Mouse (Mus musculus) testis, adult 2 months (tissue): ENCODE data around the gene Wrnip1. TPM values are rescaled to one million over a fixed set of nuclear protein-coding genes. Genes with fewer than 3 reads are reported as not detected.
"Not testable (repeated sequence)": the region's sequence is repeated elsewhere in the genome, so short reads cannot be mapped to it uniquely, and the experiment has no call there.

Experiments used
- H3K27ac ChIP-seq: fragments of 200-500 bp; 2 replicates; pipeline ENCODE4 v1.5.1; 2012; ENCODE audit warnings: low read depth, low read length; ENCODE audit not compliant: control insufficient read depth, insufficient read depth
- H3K27me3 ChIP-seq: fragments of 200-500 bp; 2 replicates; pipeline ENCODE4 v1.6.1; 2012; ENCODE audit warnings: mild to moderate bottlenecking, low read length, moderate library complexity; ENCODE audit not compliant: control insufficient read depth, insufficient read depth
- H3K36me3 ChIP-seq: fragments of 200-500 bp; 2 replicates; pipeline ENCODE4 v1.6.1; 2012; ENCODE audit warnings: mild to moderate bottlenecking, low read length; ENCODE audit not compliant: control insufficient read depth, insufficient read depth
- H3K4me1 ChIP-seq: fragments of 200-500 bp; 2 replicates; pipeline ENCODE4 v1.6.1; 2012; ENCODE audit warnings: low read length; ENCODE audit not compliant: control insufficient read depth, insufficient read depth
- H3K4me3 ChIP-seq: fragments of 200-500 bp; 2 replicates; pipeline ENCODE4 v1.5.1; 2012; ENCODE audit warnings: low read depth, mild to moderate bottlenecking, low read length, moderate library complexity, mixed read lengths; ENCODE audit not compliant: control insufficient read depth
- CTCF ChIP-seq: fragments of 200-500 bp; IDR thresholded peaks from 2 replicates; pipeline ENCODE4 v1.5.1; 2012; ENCODE audit warnings: low read depth, mild to moderate bottlenecking, inconsistent platforms, low read length, moderate library complexity; ENCODE audit not compliant: control insufficient read depth, insufficient read depth, insufficient replicate concordance
- POLR2A ChIP-seq: fragments of 200-500 bp; IDR thresholded peaks from 2 replicates; pipeline ENCODE4 v1.6.1; 2012; ENCODE audit warnings: low read depth, mild to moderate bottlenecking, inconsistent platforms, low read length, moderate library complexity; ENCODE audit not compliant: control insufficient read depth
- polyA plus RNA-seq: library from polyadenylated mRNA; depleted of rRNA; stranded (reverse); fragments of >200 nt; gene quantifications from 2 replicates; pipeline ENCODE4 v1.2.3, GENCODE M21; 2012

Gene Wrnip1
- polyA plus RNA-seq, 1 experiment, result 6.5 TPM

- Histone ChIP-seq H3K4me3 (no peak overlapping the region), H3K4me1 (no peaks in the 10 kb centered on the region), H3K27ac (no peak overlapping the region), H3K27me3 (no peaks in the 10 kb centered on the region), H3K36me3 (no peaks in the 10 kb centered on the region)
- no peak for TF ChIP-seq POLR2A
- TF ChIP-seq CTCF, result no peak
These were observed 50.7 kb downstream of the Wrnip1 start for GRCm38 (mm10) chr13:32852539-32852938.

DNA sequence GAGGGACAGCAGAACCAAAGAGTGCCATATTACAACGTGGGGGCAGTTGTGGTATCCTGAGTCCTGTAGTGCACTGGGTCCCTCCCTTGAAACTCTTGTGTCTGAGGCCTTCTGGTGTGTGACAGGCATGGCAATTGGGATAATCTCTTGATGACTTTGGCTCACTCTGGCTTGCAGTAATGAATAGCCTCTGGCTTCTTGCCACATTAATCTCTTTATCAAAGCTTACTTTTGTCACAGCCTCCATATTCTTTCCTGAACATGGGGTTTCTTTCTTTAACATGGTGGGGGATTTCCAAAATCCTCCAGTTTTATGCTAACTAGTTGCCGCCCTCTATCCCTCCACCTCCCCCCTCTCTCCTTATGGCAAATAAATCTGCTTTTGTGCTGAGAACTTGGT, 51.2 kb downstream of the Wrnip1 start:
- Histone ChIP-seq H3K4me3 (no peak overlapping the region), H3K4me1 (no peaks in the 10 kb centered on the region), H3K36me3 (no peaks in the 10 kb centered on the region), H3K27ac (no peak overlapping the region), H3K27me3 (no peaks in the 10 kb centered on the region)
- TF ChIP-seq POLR2A, result no peak
- no peak for TF ChIP-seq CTCF

- no peak for TF ChIP-seq POLR2A
- TF ChIP-seq CTCF, result no peak
- H3K4me1 ChIP-seq, result no peaks in the 10 kb centered on the region
- H3K36me3 ChIP-seq, result no peaks in the 10 kb centered on the region
- no peaks in the 10 kb centered on the region for H3K27me3 ChIP-seq
- no peak overlapping the region for H3K27ac ChIP-seq
- H3K4me3 ChIP-seq, result no peak overlapping the region
These were observed 59.0 kb downstream of the Wrnip1 start for GRCm38 (mm10) chr13:32860821-32861220.

DNA sequence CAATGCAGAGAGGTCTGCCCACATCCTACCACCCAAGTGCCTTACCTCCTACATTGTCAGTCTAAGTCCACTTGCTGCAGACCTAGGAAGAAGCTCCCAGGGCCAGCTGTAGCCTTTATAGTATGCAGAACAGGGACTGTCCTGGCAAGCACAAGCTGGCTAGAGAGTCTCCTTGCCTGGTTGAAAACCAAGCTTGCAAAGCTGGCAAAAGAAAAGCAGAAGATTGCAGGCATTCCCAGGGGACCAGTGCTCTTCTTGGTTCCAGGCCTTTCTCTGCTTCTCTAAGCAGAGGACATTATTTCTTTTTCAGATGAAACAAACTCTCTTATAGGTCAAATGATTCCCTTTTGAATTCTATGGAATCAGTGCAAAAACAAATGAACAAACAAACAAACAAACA, 61.6 kb downstream of the Wrnip1 start:
- Histone ChIP-seq H3K4me1 (no peaks in the 10 kb centered on the region), H3K27me3 (no peaks in the 10 kb centered on the region), H3K27ac (no peak overlapping the region), H3K4me3 (no peak overlapping the region), H3K36me3 (no peaks in the 10 kb centered on the region)
- no peak for TF ChIP-seq POLR2A
- no peak for TF ChIP-seq CTCF

GRCm38 (mm10) chr13:32864529-32864928, 62.7 kb downstream of the Wrnip1 start:
- not testable (repeated sequence) for H3K27me3 ChIP-seq, H3K4me3 ChIP-seq, H3K36me3 ChIP-seq, H3K27ac ChIP-seq, H3K4me1 ChIP-seq

GRCm38 (mm10) chr13:32865591-32865990, 63.8 kb downstream of the Wrnip1 start:
- no peaks in the 10 kb centered on the region for H3K27me3 ChIP-seq
- no peak overlapping the region for H3K27ac ChIP-seq
- no peak overlapping the region for H3K4me3 ChIP-seq
- no peaks in the 10 kb centered on the region for H3K36me3 ChIP-seq
- TF ChIP-seq CTCF (no peak), POLR2A (no peak)
- no peaks in the 10 kb centered on the region for H3K4me1 ChIP-seq

DNA sequence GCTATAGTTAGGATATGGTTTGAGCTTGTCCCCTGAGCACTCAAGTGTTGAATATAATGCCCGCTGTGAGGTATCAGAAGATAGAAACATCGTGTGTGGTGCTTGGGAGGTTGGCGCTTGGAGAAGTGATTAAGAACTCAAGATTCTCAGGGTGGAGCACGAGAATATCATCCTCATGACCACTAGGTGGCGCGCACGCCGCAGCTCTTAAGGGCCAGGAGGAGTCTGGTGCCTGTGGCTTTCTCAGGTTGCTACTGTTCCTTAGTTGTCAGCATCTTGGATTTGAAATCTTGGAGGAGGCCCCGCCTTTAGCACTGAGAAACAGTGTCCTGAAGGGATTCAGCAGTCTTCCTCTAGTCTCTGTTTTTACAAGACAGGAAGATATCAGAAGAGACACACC, 64.6 kb downstream of the Wrnip1 start:
- no peak for TF ChIP-seq POLR2A
- peak; percentile 92; the same call in 1 of the 2 replicates for TF ChIP-seq CTCF
- Histone ChIP-seq H3K4me3 (no peak overlapping the region), H3K27me3 (no peaks in the 10 kb centered on the region), H3K27ac (no peak overlapping the region), H3K36me3 (no peaks in the 10 kb centered on the region), H3K4me1 (no peaks in the 10 kb centered on the region)

GRCm38 (mm10) chr13:32867030-32867429, 65.2 kb downstream of the Wrnip1 start:
- Histone ChIP-seq H3K4me1 (no peaks in the 10 kb centered on the region), H3K27me3 (no peaks in the 10 kb centered on the region), H3K27ac (no peak overlapping the region), H3K4me3 (no peak overlapping the region), H3K36me3 (no peaks in the 10 kb centered on the region)
- no peak for TF ChIP-seq CTCF

GRCm38 (mm10) chr13:32868233-32868632, 66.4 kb downstream of the Wrnip1 start:
- H3K27ac ChIP-seq, H3K4me1 ChIP-seq, H3K4me3 ChIP-seq, H3K36me3 ChIP-seq, H3K27me3 ChIP-seq: not testable (repeated sequence)
